Mouse (Mus musculus): ENCODE measurements around the gene Gm49387. TPM values are rescaled to one million over a fixed set of nuclear protein-coding genes. Genes with fewer than 3 reads are reported as not detected.

Gm49387 gene
- polyA plus RNA-seq, 1 experiment from 2014 or later: not detected

DNA sequence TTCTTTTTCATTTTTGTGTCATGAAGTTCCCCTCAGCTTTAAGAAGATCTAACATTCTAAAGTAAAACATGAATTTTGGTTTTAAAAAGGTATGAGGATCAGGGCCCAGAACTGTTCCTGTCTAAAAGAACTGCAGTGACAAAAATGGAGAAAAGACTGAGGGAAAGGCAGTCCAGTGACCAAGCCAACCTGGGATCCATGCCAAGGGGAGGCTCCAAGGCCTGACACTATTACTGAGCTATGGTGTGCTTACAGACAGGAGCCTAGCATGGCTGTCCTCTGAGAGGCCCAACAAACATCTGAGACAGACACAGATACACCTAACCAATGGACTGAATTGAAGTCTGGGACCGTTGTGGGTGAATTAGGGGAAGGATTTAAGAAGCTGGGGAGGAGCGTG is 130.8 kb downstream of the Gm49387 start:
- 90% methylated on average over 2 of the region's 2 CpGs for WGBS
- no peak overlapping the region for H3K9ac ChIP-seq
- H3K4me1 ChIP-seq: 0 out of 2 replicates have a peak, but pooled peaks cover 6% of the 10 kb centered on the region
- peaks cover 68% of the 10 kb centered on the region for H3K36me3 ChIP-seq
- no peaks in the 10 kb centered on the region for H3K27me3 ChIP-seq (replicated peaks)
- no peak overlapping the region for H3K4me2 ChIP-seq
- H3K27ac ChIP-seq (replicated peaks): no peak overlapping the region
- no peak overlapping the region for H3K4me3 ChIP-seq
- ATAC-seq (ENCODE audit: extremely low read depth, insufficient number of reproducible peaks, low FRiP score, low TSS enrichment): no peak
- peaks cover 8% of the 10 kb centered on the region; the same call in 1 of the 2 replicates for H3K9me3 ChIP-seq

DNA sequence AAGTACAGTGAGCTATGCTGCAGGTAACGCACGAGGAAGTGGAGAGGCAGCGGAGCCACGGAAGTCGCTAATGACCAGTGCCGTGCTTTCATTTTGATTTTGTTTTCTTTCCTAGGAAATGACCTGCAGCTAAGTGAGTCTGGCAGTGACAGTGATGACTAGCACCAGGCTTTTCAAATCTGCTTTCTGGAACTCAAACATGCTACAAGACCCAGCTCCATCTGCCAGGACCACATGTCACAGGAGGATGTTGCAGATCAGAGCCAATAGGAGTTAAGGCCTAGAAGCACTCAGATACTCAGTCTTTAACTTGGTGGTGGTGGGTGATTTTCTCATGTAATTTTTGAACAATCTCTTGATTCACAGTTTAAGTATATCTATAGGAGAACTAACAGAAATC is 134.2 kb downstream of the Gm49387 start:
- WGBS: 92% methylated on average over 6 of the region's 6 CpGs
- Histone ChIP-seq H3K27me3 (replicated peaks) (no peaks in the 10 kb centered on the region), H3K9me3 (no peaks in the 10 kb centered on the region), H3K4me1 (0 out of 2 replicates have a peak, but pooled peaks cover 6% of the 10 kb centered on the region), H3K36me3 (peaks cover 92% of the 10 kb centered on the region), H3K4me2 (no peak overlapping the region), H3K9ac (no peak overlapping the region), H3K27ac (replicated peaks) (no peak overlapping the region), H3K4me3 (no peak overlapping the region)
- no peak for ATAC-seq (ENCODE audit: extremely low read depth, insufficient number of reproducible peaks, low FRiP score, low TSS enrichment)

DNA sequence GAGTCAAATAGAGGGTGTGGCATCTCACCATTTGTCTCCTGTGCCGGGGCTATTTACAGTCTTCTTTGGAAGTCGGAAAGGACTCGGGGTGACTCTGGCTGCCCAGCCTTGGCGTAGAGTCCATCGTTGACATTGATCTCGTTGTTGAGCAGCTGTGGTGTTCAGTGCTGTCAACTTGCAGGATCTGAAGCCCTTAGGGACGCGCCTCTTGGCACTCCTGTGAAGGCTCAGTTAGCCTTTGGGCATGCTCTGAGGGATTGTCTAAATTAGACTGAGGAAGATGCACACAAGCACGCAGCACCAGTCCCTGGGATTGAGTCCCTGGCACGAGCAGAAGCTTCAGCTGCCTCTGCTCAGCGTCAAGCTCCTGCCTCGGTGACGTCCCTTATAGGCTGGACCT is 137.3 kb downstream of the Gm49387 start:
- WGBS: 84% methylated on average over 13 of the region's 13 CpGs

More for the DNA sequence above, 137.3 kb downstream of the Gm49387 start:
- H3K36me3 ChIP-seq: peaks cover 97% of the 10 kb centered on the region
- H3K4me1 ChIP-seq: 0 out of 2 replicates have a peak, but pooled peaks cover 3% of the 10 kb centered on the region
- no peak for ATAC-seq (ENCODE audit: extremely low read depth, insufficient number of reproducible peaks, low FRiP score, low TSS enrichment)
- H3K4me2 ChIP-seq: no peak overlapping the region
- no peak overlapping the region for H3K27ac ChIP-seq (replicated peaks)
- no peaks in the 10 kb centered on the region for H3K27me3 ChIP-seq (replicated peaks)
- H3K9me3 ChIP-seq: no peaks in the 10 kb centered on the region
- no peak overlapping the region for H3K4me3 ChIP-seq
- H3K9ac ChIP-seq: no peak overlapping the region

Other genes with a start within 250 kb of the Gm49387 start
- gene Sh3bp5, start 204.8 kb downstream of the Gm49387 start, polyA plus RNA-seq (2015; fragmentation: Nextera tagmentation; extraction: Ambion mirVana): 26.7 and 28.2 TPM in 2 replicates
- 11.7 and 12.0 TPM in 2 replicates for gene Eaf1, start 146.5 kb downstream of the Gm49387 start, polyA plus RNA-seq (2015; fragmentation: Nextera tagmentation; extraction: Ambion mirVana)
- 38.7 and 42.9 TPM in 2 replicates for gene Mettl6, start 145.8 kb downstream of the Gm49387 start, polyA plus RNA-seq (2015; fragmentation: Nextera tagmentation; extraction: Ambion mirVana)
- gene Colq, start 49.5 kb downstream of the Gm49387 start, polyA plus RNA-seq (2015; fragmentation: Nextera tagmentation; extraction: Ambion mirVana): 8.1 and 8.3 TPM in 2 replicates
- 19.8 and 25.3 TPM in 2 replicates for gene Btd, start 150 bp upstream of the Gm49387 start, polyA plus RNA-seq (2015; fragmentation: Nextera tagmentation; extraction: Ambion mirVana)
- gene Hacl1, start 408 bp upstream of the Gm49387 start, polyA plus RNA-seq (2015; fragmentation: Nextera tagmentation; extraction: Ambion mirVana): 10.2 and 10.7 TPM in 2 replicates
- 4.8 and 4.9 TPM in 2 replicates for gene Ankrd28, start 189.8 kb upstream of the Gm49387 start, polyA plus RNA-seq (2015; fragmentation: Nextera tagmentation; extraction: Ambion mirVana)

Measured in heart, embryonic 13.5 days (tissue).